Mouse (Mus musculus) embryonic facial prominence, embryonic 11.5 days (tissue): Measurements from ENCODE around the gene Cntn6. TPM values are rescaled to one million over a fixed set of nuclear protein-coding genes. Genes with fewer than 3 reads are reported as not detected.

Experiments used
- ATAC-seq: fragments of 200-750 bp; cut with Nextera tagmentation; replicated peaks from 2 replicates; pipeline ENCODE4 v1.8.0; 2017; ENCODE audit warnings: low read depth; ENCODE audit not compliant: insufficient number of reproducible peaks, low FRiP score, low TSS enrichment
- DNase-seq: peaks from one replicate; pipeline ENCODE4 v3.0.0-alpha.2; 2015; ENCODE audit warnings: low spot score
- H3K27ac ChIP-seq: fragments of 300-500 bp; sonication (generic); replicated peaks from 2 replicates; pipeline ENCODE4 v1.5.1; 2014; ENCODE audit warnings: mild to moderate bottlenecking, low read depth, low read length, control low read depth
- H3K27me3 ChIP-seq: fragments of 300-500 bp; sonication (generic); 2 replicates; pipeline ENCODE4 v1.6.1; 2014; ENCODE audit warnings: mild to moderate bottlenecking, low read length, moderate library complexity, mixed read lengths; ENCODE audit not compliant: control insufficient read depth, insufficient read depth
- H3K36me3 ChIP-seq: fragments of 300-500 bp; sonication (generic); replicated peaks from 2 replicates; pipeline ENCODE4 v1.6.1; 2014; ENCODE audit warnings: low read depth, mild to moderate bottlenecking, low read length, moderate library complexity, mixed read lengths; ENCODE audit not compliant: control insufficient read depth, insufficient read depth
- H3K4me1 ChIP-seq: fragments of 300-500 bp; sonication (generic); 2 replicates; pipeline ENCODE4 v1.6.1; 2014; ENCODE audit warnings: low read length, mixed read lengths; ENCODE audit not compliant: control insufficient read depth, insufficient read depth
- H3K4me2 ChIP-seq: fragments of 300-500 bp; sonication (generic); 2 replicates; pipeline ENCODE4 v1.6.1; 2014; ENCODE audit warnings: low read depth, mild to moderate bottlenecking, control low read depth, low read length, moderate library complexity
- H3K4me3 ChIP-seq: fragments of 300-500 bp; sonication (generic); 2 replicates; pipeline ENCODE4 v1.5.1; 2014; ENCODE audit warnings: low read depth, low read length, control low read depth
- H3K9ac ChIP-seq: fragments of 300-500 bp; sonication (generic); replicated peaks from 2 replicates; pipeline ENCODE4 v1.6.1; 2014; ENCODE audit warnings: mild to moderate bottlenecking, control low read depth, low read length
- H3K9me3 ChIP-seq: fragments of 300-500 bp; sonication (generic); replicated peaks from 2 replicates; pipeline ENCODE4 v1.6.1; 2016; ENCODE audit warnings: mild to moderate bottlenecking, low read length, inconsistent platforms, mixed read lengths; ENCODE audit not compliant: control insufficient read depth
- WGBS: fragments of 180-500 bp; shearing (Covaris S2); extraction: QIAGEN DNeasy Blood & Tissue Kit; methylation state at CpG from one replicate; pipeline ENCODE4 v1.1.7; 2014; 5-methylcytosine and 5-hydroxymethylcytosine counted together
- polyA plus RNA-seq: library from polyadenylated mRNA; unstranded; fragments of >200 nt; fragmentation: Nextera tagmentation; extraction: Ambion mirVana; gene quantifications from 2 replicates; pipeline ENCODE4 v1.2.1, GENCODE M21; 2014

Gene Cntn6
- polyA plus RNA-seq, 1 experiment from 2014 or later, result 1.9 TPM

DNA sequence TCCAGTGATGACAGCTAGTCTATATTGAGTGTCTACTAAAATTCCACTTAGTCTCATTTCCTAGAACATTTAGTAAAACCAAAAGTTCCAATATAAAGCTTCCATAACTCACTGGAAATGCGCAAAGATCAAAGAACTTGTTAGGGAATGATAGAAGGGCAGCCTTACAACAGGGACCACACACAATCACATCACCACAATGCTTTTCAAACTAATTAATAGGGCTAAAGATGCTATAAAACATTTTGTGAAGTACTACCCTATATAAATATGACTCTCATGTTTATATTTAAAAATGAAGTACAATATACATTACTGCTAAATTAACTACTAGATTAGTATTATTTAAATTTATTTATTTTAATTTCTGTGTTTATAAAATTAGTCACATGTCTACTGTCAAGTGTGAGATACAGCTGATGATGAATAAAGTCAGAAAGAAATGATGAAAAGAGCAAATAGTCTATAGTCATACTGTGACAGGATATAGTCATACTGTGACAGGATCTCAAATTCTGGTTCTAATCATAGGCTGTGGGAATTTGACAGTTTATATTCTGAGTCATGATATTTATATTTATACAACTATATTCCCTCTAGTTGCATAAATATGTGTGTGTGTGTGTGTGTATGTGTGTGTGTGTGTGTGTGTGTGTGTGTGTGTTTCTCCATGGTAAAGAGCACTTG lies 187.4 kb downstream of the Cntn6 start:
- H3K4me1 ChIP-seq, result no peaks in the 10 kb centered on the region
- ATAC-seq (no peak), DNase-seq (no peak)

DNA sequence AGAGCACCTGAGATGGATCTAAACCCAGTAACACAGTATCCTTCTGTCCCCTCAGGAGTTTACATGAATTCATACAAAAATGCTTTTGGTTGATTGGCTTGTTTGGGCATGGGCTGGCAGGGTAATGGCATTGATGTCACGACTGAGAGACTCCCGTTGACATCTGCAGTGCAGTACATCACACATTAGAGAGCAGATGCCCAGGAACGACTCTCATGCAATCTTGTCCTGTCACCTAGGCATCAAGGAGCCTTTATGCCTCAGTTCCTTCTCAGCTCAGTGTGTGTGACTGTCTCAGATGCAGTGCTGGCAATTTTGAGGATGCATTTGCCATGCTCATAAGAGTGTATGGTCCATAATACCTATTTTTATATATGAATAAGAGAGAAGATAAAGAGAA lies 195.4 kb downstream of the Cntn6 start:
- ATAC-seq (no peak), DNase-seq (no peak)
- WGBS, result 82% methylated on average over 3 of the region's 3 CpGs
- no peaks in the 10 kb centered on the region for H3K36me3 ChIP-seq
- H3K9ac ChIP-seq, result no peak overlapping the region
- no peak overlapping the region for H3K27ac ChIP-seq
- no peaks in the 10 kb centered on the region for H3K27me3 ChIP-seq
- no peaks in the 10 kb centered on the region for H3K4me1 ChIP-seq
- no peak overlapping the region for H3K4me2 ChIP-seq
- no peaks in the 10 kb centered on the region for H3K9me3 ChIP-seq
- no peak overlapping the region for H3K4me3 ChIP-seq

More for the DNA sequence above, 187.4 kb downstream of the Cntn6 start:
- Histone ChIP-seq H3K4me3 (no peak overlapping the region), H3K9ac (no peak overlapping the region), H3K27ac (no peak overlapping the region), H3K27me3 (no peaks in the 10 kb centered on the region), H3K9me3 (no peaks in the 10 kb centered on the region), H3K36me3 (no peaks in the 10 kb centered on the region), H3K4me2 (no peak overlapping the region)
- WGBS, result 81% methylated on average over 1 of the region's 1 CpGs

DNA sequence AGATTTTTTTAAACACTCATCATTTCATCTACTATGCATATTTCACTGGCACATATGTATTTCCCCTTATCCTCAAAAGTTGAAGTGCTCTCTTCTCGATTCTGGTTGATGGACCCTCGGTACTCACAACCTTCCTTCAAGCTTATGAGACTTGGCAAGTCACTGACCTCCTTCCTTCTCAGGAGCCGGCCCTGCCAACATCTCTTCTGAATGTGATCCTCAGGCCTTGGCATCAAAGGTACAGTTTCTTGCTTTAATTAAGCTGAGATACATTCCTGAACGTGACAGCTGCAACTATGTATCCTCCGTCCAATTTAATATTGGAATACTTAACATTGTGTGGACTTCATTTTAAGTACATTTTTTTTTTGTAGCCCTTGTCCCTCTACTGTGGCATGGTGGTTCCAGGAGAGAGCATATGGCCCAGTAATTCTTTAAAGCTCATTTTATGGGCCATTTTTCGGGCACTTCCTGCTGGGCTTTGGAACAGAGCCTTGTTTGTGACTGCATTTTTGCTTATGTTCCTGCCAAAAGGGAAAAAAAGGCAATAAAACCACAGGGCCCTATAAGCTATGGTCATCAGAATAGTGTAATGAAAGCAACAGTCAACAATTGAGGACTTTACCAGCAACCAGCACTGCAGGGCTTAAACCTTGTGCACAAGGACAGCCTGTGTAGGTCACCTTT lies 196.0 kb downstream of the Cntn6 start:
- 82% methylated on average over 6 of the region's 6 CpGs for WGBS
- Histone ChIP-seq H3K4me3 (no peak overlapping the region), H3K27me3 (no peaks in the 10 kb centered on the region), H3K4me1 (no peaks in the 10 kb centered on the region), H3K36me3 (no peaks in the 10 kb centered on the region), H3K27ac (no peak overlapping the region), H3K9me3 (no peaks in the 10 kb centered on the region), H3K9ac (no peak overlapping the region), H3K4me2 (no peak overlapping the region)
- ATAC-seq (no peak), DNase-seq (no peak)

DNA sequence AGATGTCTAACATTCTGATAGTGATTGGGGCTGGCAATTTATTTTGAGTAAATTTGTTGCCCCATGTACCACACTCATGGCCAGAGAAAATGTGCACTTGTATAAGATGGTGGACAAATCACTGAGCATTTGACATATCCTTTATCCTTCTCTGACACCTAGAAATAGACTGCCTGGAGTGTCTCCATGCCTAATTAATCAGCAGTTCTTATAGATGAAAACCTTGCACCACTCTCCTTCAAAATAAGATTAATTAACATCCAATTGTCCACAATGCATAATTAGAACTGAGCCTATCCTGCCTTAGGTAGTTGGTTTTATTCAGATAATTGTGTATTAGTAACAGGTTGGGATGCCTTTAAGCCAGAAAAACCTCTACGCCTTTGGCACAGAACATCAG lies 236.0 kb downstream of the Cntn6 start:
- Histone ChIP-seq H3K4me1 (no peaks in the 10 kb centered on the region), H3K27ac (no peak overlapping the region), H3K4me2 (no peak overlapping the region), H3K27me3 (no peaks in the 10 kb centered on the region), H3K36me3 (no peaks in the 10 kb centered on the region), H3K9ac (no peak overlapping the region), H3K4me3 (no peak overlapping the region), H3K9me3 (no peaks in the 10 kb centered on the region)
- DNase-seq, result no peak
- WGBS, result 84% methylated on average over 1 of the region's 1 CpGs
- no peak for ATAC-seq

DNA sequence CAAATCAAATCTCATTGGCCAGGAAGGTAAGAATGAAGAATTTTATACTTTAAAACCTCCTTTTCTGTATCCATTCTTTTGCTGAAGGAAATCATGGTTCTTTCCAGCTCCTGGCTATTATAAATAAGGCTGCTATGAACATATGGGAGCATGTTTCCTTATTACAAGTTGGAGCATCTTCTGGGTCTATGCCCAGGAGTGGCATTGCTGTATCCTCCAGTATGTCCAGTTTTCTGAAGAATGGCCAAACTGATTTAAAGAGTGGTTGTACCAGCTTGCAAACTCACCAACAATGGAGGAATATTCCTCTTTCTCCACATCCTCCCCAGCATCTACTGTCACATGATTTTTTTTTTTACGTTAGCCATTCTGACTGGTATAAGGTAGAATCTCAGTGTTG lies 241.7 kb downstream of the Cntn6 start:
- Histone ChIP-seq H3K4me3 (no peak overlapping the region), H3K4me1 (no peaks in the 10 kb centered on the region), H3K9me3 (no peaks in the 10 kb centered on the region), H3K4me2 (no peak overlapping the region), H3K27ac (no peak overlapping the region), H3K9ac (no peak overlapping the region), H3K27me3 (no peaks in the 10 kb centered on the region), H3K36me3 (no peaks in the 10 kb centered on the region)
- DNase-seq (no peak), ATAC-seq (no peak)
- WGBS, result 94% methylated on average over 1 of the region's 1 CpGs

DNA sequence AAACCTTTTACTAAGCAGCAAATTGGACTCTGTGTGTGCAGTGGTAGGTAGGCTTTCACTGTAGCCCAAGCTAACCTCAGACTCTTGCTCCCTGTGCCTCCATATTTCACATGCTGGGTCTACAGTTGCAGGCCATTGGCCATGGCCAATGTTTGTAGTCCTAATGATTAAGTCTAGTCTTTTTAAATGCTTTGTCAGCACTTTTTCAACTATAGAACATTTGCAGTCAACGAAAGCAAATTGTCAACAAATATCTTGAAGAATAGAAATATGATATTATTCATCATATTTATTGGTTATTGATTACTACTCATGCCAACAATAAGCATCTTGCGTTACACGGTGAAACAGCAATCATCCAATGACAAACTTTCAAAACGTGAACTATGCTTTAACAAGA lies 246.4 kb downstream of the Cntn6 start:
- H3K4me2 ChIP-seq, result no peak overlapping the region
- H3K9ac ChIP-seq, result no peak overlapping the region
- no peak for DNase-seq
- no peak overlapping the region for H3K4me3 ChIP-seq
- H3K27ac ChIP-seq, result no peak overlapping the region
- no peaks in the 10 kb centered on the region for H3K36me3 ChIP-seq
- no peaks in the 10 kb centered on the region for H3K27me3 ChIP-seq
- no peak for ATAC-seq
- H3K9me3 ChIP-seq, result no peaks in the 10 kb centered on the region
- 90% methylated on average over 4 of the region's 4 CpGs for WGBS
- no peaks in the 10 kb centered on the region for H3K4me1 ChIP-seq

DNA sequence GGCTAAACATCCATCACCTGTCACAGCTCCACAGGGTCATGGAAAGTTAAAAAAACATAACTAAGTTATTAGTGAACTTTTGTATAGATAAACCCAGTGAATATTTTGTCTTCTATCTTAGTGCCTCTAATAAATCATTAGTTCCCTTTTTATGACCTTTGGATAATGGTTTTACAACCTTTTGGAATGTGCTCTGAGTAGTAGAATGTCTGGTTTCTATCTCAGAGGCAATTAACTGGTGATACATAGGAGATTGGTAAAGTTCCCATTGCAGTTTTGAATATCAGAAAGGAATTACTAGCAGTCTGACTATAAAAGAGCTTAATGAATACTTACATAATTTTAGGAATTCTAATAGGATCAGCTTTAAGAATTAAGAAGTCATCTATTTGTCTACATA lies 265.5 kb downstream of the Cntn6 start:
- no peak overlapping the region for H3K27ac ChIP-seq
- ATAC-seq (no peak), DNase-seq (no peak)
- H3K9ac ChIP-seq, result no peak overlapping the region
- H3K27me3 ChIP-seq, result no peaks in the 10 kb centered on the region
- H3K9me3 ChIP-seq, result no peaks in the 10 kb centered on the region
- no peaks in the 10 kb centered on the region for H3K36me3 ChIP-seq
- no peaks in the 10 kb centered on the region for H3K4me1 ChIP-seq
- H3K4me2 ChIP-seq, result no peak overlapping the region
- no peak overlapping the region for H3K4me3 ChIP-seq

DNA sequence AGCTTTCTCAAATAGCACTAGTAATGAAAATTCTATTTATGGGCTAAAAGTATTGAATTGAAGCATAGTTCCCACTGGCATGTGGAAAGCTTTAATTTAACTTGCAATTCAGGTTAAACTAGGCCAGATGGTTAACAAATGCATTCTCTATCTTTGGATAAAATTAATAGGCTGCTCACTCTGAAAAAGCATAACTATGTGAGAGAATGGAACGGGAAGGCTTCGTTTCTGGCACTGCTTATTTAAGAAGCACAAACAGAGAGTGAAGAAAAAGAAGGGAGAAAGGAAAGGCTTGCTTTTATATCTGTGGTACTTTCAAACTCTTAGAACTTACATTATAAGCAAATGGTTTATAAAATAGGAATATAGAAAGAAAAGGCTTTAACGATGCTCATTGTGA lies 268.6 kb downstream of the Cntn6 start:
- Histone ChIP-seq H3K9ac (no peak overlapping the region), H3K27me3 (no peaks in the 10 kb centered on the region), H3K4me1 (no peaks in the 10 kb centered on the region), H3K4me2 (no peak overlapping the region), H3K4me3 (no peak overlapping the region), H3K27ac (no peak overlapping the region), H3K36me3 (no peaks in the 10 kb centered on the region), H3K9me3 (no peaks in the 10 kb centered on the region)
- DNase-seq, result no peak
- 83% methylated on average over 3 of the region's 3 CpGs for WGBS
- no peak for ATAC-seq
